Mouse (Mus musculus) cerebellum, adult 9-10 months (tissue): ENCODE measurements at regions not wholly inside any gene's neighbourhood (a gene's known extent, or its start where the extent isn't known, plus 50 kb on each side); places are given as distances from the start of the nearest gene placed in this dataset.

ENCODE experiments used
- DNase-seq: peaks from one replicate; pipeline ENCODE4 v3.0.0; 2022

- no peak for DNase-seq
Observed at GRCm38 (mm10) chr6:51702456-51703171, 178.9 kb downstream of the Snx10 start.

GRCm38 (mm10) chr6:51708011-51708410 lies 184.3 kb downstream of the Snx10 start:
- no peak for DNase-seq

DNA sequence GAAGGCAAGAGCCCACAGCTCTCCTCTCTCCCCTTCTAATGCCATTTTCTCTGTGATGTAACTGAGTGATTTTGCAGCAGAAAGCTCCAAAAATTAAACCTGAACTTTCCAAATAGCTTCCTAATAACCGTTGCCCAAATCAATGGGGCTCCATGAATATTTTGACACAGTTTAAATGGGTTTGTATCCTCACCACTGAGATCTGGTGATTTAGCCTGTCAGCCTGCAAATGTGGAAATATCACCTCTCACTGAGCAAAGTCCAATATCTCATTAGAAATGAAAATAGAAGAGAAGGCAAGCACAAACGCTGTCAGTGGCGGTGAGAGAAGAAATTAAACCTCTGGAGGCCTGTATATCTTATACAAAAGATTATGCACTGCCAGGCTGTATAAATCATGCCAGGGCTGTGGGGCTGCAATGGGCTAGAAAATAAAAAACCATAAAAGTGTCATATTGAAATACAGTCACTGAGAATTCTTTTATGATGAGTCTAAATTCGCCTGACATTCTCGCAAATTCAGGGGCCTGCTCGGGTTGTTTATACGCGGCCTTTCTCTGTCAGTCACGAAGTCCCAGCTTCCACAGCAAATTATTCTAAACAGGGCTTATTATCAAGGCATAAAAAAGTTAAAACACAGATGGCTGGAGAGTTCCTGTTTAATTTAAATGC lies 185.1 kb downstream of the Snx10 start:
- DNase-seq = no peak

DNA sequence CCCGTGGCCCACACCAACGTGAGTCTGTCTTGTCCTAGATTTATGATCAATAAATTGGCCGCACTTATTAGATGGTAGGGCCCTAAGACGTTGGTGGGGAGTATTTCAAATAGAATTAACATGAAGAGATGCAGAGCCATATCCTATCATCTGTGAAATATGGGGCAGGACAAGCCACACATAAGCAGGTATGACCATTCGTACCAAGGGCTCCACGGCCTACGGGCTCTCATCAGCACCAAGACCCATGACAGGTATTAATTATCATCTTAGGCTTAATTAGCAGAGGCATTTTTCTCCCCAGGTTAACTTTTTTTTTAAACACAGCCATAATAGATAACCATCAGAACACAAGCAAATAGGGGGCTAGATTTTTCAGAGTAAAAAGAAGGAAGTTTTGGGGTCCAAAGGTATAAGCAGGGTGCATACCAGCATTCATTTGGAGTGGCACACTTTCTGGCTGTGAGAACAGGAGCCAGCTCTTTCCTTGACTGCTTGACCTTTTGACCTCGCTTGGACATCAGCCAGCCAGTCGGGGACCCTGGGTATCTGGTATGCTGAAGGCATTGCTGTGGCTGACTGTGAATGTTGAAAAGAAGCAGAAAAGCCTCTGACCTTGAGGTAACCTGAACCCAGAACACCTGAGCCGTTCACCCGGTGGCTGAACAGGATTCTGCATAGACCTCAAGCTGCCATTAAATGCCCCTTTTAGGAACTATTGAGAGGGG lies 185.8 kb downstream of the Snx10 start:
- DNase-seq = no peak

DNA sequence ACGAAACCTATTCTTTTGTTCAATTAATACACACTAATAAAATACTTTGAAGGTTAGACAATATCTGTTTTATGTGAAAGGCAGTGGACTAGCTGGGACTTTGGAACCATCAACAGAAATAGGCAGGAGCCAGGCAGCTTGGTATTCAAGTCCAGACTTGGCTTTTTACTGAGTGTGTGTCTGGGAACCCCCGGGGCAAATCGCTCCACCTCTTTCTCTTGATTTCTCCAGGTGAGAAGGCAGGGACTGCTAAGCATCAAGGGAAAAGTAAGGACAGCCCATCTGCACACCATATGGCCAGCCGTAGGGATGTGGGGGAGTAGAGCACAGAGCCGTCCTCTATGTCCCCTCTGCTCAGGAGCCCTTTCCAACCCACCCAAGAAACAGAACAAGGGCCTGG lies 186.5 kb downstream of the Snx10 start:
- peak; percentile 33 for DNase-seq

GRCm38 (mm10) chr6:51710926-51711615 lies 187.4 kb downstream of the Snx10 start:
- peak; percentile 24 for DNase-seq

DNA sequence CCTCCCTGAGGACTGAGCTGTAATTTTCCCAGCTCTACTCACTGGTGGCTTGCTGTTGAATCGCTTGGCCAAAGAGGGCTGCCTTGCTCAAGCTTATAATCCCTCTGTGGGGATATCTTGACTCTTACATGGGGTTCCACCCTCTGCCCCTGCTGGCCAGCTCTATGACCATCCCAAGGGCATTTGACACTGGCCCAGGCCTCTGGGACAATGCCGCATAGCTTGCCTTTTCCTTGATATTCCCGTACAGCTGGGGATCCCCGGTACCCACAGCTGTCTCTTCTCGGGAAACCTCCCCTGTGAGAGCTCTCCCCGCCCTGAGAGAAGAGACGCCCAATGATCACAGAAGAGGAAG lies 187.9 kb downstream of the Snx10 start:
- DNase-seq = no peak

GRCm38 (mm10) chr6:51715158-51715840 lies 191.6 kb downstream of the Snx10 start:
- DNase-seq = no peak

DNA sequence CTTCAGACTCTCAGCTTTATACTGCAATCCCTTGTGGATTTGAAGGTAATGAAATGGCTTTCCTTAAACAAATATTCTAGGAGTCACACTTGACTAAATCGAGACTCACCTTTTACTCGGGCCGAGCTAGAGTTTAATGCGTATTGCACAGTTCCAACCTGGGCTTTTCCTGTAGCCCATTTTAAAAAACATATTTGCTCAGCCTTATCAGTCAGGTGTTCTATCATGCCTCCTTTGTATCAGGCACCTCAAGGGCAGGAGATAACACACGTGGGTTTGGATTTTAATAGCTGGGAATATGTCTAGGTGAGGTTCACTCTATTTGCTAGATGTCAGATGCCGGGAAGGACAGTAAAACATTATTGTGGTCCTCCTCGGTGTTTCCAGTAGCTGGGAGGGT lies 193.7 kb downstream of the Snx10 start:
- no peak for DNase-seq

- DNase-seq = no peak
Observed at GRCm38 (mm10) chr6:51720705-51721104, 197.0 kb downstream of the Snx10 start.

DNA sequence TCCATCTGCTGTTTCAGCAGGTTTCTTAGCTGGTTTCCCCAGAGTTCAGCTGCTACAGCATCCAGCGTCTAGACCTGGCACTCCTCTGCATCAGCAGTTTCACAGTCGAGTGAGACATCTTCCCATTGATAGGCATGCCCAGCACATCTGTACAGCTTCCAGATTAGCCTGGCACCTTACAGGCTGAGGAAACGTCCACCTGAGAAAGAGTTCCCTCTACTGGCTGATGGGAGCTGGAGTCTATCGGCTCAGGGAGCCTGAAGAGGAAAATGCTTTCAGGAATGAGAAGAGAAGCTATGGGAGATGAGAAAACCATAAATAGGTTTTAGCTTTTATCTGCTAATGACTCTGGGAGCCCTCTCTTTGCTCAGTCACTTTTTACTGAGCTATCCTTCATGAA lies 199.4 kb downstream of the Snx10 start:
- no peak for DNase-seq

DNA sequence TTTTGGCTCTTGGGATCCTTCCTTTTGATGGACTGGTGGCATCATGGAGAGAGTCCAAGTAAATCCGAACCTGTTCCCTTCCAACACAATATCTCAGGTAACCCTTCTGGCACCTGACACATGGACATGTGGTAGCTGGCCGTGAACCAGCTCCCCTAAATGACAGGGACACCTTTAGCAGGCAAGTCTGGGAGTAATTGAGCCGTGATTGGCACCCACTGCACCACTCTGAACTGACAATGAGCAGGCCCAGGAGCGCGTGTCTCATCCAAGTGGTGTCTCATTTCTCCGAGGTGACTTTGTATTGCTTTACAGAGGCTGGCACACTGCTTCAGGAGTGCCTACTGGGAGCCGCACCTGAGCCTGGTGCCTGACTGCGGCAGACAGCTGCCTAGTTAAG lies 203.5 kb downstream of the Snx10 start:
- no peak for DNase-seq

- peak; percentile 17 for DNase-seq
Observed at GRCm38 (mm10) chr6:51728816-51729562, 205.3 kb downstream of the Snx10 start.

GRCm38 (mm10) chr6:51730564-51731351 lies 207.1 kb downstream of the Snx10 start:
- DNase-seq = no peak

GRCm38 (mm10) chr6:51732298-51732895 lies 208.7 kb downstream of the Snx10 start:
- DNase-seq = peak; percentile 92

GRCm38 (mm10) chr6:51736051-51736450 lies 212.3 kb downstream of the Snx10 start:
- no peak for DNase-seq

- DNase-seq = no peak
Observed at GRCm38 (mm10) chr6:51743105-51743660, 219.5 kb downstream of the Snx10 start.

DNA sequence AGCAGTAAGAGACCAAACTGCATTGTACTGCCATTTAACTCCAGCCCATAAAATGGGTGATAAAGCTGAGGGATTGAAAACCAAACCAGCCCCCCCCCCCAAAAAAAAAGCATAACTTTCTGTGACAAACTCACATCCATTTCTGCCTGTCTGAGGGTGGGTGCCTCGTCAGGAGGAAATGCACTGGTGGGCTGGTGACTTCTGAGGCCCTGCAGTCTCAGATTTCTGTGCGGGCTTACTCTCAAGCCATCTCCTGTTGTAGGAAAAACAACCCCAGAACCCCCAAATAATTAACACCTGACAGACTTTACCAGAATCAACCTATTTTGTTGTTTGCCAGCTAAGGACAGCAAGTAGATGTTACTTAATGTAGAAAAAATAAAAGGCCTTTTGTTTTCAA lies 220.9 kb downstream of the Snx10 start:
- no peak for DNase-seq

GRCm38 (mm10) chr6:51754239-51754681 lies 230.6 kb downstream of the Snx10 start:
- DNase-seq = no peak

DNA sequence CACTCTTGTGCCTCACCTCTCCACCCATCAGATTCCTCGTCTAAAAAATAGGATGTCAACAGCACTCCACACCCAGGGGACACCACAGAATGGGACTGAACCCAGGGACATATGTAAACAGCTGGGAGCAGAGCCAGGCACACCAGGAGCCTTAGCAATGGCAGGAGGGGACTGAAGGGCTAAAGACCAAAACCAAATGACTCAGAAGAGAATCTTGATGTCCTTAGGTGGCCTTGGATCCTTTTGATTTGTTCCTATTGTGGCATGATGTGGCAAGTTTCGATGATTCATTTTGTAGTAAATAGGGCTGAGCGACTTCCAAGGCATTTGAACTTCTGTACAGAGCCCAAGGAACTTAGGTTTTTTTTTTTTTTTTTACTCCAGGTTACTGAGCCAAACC lies 233.4 kb downstream of the Snx10 start:
- no peak for DNase-seq
